Mouse (Mus musculus) adrenal gland, adult (tissue): ENCODE results near the gene Gon4l.

Source experiments
- DNase-seq, 2 experiments: peaks; one replicate each; pipeline ENCODE4 v3.0.0; 2022 to 2023; ENCODE audit warnings: low spot score in 1 of 2; ENCODE audit not compliant: inconsistent age in 2 of 2

Gene Gon4l

DNA sequence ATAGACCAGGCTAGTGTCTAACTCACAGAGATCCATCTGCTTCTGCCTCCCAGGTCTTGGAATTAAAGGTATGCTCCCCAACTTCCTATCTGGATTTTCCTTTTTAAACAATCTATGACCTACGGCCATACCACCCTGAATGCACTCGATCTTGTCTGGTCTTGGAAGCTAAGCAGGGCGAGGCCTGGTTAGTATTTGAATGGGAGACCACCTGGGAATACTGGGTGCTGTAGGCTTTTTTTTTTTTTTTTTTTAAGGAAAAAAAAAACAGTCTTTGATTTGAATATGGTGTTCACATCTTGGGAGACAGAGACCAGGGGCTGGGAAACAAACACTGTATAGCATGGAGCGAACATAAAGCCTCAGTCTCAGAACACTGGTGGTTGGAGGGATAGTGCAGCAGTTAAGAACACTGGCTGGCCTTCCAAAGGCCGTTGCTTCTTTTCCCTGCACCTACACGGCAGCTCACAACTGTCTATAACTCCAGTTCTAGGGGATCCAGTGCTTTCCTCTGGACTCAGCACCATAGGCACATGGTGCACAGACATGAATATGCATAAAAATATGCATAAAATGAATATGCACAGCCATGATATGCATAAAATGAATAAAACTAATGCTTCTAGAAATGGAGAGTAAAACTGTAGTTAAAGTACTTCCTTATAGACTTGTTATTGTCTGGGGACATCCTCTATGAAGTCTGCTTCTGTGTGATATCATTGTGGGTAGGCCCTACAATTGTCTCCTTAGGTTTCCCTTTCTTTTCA lies 71.5 kb downstream of the Gon4l start:
- no peak for DNase-seq

- DNase-seq = no peak
Observed at GRCm38 (mm10) chr3:88912585-88912984, 77.6 kb downstream of the Gon4l start.

- DNase-seq = peak; percentile 94 to 98
Observed at GRCm38 (mm10) chr3:88913511-88914383, 78.7 kb downstream of the Gon4l start, which contains the start of gene Msto1. Gene Msto1 (minus strand): TSS chr3:88913999.

- no peak for DNase-seq
Observed at GRCm38 (mm10) chr3:88914384-88914810, 79.4 kb downstream of the Gon4l start.

DNA sequence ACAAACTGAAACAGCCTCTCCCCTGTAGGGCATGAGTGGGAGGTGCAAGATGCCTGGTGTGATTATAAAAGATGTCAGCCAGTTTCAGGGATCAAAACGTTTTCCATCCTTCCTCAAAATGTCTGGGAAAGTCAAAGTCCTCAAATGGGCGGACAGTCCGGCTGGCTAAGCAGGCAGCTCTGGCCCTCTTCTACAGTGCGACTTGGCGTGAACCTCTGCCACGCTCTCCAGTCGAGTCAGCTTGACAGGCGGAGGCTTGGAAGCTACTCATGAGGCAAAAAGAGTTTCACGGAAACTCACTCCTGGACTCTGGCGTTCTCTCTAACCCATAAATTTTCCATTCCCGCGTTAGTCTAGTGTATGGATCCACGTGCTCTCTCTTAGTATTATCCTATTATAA lies 84.0 kb downstream of the Gon4l start:
- DNase-seq = peak in 1 of 2 experiments; percentile 16

- DNase-seq = peak in 1 of 2 experiments; percentile 28
Observed at GRCm38 (mm10) chr3:88921411-88921810, 86.4 kb downstream of the Gon4l start.

DNA sequence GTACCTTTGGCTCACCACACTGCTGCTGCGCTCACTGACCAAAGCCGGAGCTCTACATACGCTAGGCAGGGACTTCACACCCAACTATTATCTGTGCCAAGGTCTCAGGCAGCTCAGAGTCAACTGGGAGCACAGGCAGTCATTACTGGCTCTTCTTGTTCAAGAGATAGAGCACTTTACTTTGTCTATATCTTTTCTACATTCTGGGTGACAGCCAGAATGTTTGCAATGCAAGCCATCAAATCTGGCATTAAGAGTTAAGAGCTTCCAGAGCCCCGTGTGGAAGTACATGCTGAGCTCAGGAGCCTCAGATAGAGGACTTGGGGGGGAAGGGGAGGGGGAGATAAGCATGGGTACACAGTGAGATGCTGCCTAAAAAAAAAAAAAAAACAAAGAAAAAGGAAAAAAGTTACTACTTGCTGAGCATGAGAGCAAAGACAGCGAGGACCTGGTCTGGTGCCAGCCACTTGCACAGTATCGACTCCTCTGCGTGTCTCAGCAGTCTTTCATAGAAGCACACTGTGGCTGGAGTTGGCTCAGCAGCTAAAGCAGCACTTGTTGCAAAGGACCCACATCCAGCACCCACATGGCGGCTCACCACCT lies 89.1 kb downstream of the Gon4l start:
- peak; percentile 68 to 75 for DNase-seq

- no peak for DNase-seq
Observed at GRCm38 (mm10) chr3:88925651-88926050, 90.6 kb downstream of the Gon4l start.

DNA sequence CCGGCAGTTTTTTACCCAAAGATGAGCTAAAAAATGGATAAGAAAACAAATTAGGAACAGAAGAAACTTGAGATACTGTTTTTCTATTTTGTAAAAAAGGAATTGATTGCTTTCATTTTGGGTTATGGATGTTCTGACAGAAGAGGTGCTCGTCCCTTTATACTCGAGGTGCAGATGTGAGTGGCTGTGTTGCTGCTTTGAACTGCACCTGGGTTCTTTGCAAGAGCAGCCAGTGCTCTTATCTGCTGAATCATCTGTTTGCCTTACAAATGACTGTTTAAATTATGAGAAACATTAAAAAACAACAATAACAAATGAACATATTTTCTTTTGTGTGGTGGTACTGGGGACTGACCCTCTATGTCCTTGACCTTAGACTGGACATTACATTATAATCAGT lies 94.5 kb downstream of the Gon4l start:
- no peak for DNase-seq

- no peak for DNase-seq
Observed at GRCm38 (mm10) chr3:88939071-88939470, 104.0 kb downstream of the Gon4l start.

DNA sequence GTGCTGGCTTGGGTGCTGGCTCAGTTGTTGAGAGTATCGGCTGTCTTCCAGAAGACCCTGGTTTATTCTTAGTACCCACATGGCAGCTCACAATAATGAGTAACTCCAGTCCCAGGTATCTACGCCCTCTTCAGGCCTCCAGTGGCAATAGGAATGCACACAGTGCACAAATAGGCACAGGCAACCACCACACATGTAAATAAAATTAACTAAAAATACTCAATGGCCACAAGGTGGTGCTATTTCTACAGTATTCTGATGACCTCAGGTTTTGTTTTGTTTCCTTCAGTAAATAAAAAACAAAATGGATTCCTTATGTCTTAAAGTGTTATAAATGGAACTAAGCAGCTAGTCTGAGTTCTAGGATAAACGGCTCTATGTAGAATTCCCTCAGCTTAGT lies 104.7 kb downstream of the Gon4l start:
- peak in 1 of 2 experiments; percentile 67 for DNase-seq

GRCm38 (mm10) chr3:88942316-88942880 lies 107.4 kb downstream of the Gon4l start:
- DNase-seq = peak; percentile 60 to 83

GRCm38 (mm10) chr3:88944109-88944508 lies 109.1 kb downstream of the Gon4l start:
- DNase-seq = no peak

- DNase-seq = peak; percentile 94 to 97
Observed at GRCm38 (mm10) chr3:88949786-88950575, 115.0 kb downstream of the Gon4l start.

DNA sequence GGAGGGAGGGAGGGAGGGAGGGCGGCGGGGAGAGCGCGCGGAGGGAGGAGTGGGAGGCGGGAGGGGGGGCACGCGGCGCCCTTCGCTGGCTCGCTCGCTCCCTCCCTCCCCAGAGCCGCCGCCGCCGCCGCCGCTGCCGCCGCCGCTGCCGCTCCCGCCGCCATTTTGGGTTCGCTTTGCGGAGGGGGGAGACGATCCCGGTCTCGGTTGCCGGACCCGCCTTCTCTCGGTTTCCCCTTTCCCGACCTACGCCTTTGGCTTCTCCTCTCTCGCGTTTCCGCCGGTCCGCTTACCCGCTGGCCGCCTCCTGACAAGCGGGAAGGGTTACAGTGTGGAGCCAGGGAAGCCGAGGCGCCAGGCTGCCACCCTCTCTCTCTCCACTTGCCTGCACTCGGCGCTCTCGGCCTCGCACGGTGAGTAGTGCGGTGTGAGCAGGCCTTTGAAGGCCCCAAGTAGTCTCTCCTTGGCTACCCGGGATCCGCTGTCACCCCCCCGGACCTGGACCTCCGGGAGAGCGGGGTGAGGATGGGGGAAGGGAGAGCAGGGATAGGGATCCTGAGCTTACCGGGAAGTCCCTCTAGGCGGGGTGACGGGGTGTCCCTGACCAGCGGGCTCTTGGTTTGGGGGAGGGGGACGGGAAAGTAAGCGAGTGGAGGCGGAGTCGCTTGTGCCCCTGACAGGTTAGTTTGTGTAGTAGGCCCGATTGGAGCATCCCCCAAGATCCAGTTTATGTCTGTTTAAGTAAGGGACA lies 115.7 kb downstream of the Gon4l start, which contains the start of the genes Ash1l and Dap3:
Gene Ash1l, plus strand, starts transcription at position 47 of the 751 bp plus-strand sequence.
Gene Dap3, minus strand, starts transcription at position 606 of the 751 bp plus-strand sequence.
- peak; percentile 85 to 96 for DNase-seq

GRCm38 (mm10) chr3:88951327-88951800 lies 116.3 kb downstream of the Gon4l start:
- DNase-seq = no peak

DNA sequence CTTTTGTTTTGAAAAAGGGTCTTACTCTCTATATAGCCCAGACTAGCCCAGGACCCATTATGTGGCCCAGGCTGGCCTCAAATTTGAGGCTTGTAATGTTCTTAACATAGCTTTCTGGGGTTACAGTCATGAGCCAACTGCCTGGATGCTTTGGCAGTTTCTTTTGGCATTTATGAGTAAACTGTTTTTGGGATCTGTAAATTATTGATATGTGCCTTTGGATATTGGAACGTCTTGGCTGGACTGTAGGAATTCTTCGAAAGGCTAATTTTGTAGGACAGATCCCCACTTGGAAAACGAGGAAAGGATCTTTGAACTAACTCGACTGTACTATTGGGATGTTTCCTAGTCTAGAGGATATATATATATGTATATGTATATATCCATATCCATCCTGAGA lies 118.2 kb downstream of the Gon4l start:
- DNase-seq = no peak

DNA sequence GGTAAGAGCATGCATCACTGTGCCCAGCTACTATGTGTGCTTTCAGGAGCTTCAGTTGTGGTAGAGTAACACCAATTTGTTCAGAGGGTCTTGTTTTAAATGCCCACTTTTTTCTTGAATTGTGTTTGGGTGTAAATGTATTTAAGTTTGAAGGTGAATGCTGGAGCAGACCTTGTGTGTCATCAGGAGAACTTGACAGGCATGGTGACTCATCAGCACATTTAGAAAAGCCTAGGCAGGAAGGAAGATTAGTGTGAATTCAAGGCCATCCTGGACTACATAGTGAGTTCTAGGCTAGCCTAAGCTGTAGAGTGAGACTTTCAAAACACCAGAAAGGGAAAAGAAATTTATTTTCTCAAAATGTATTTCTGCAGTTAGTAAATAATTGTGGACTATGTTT lies 118.7 kb downstream of the Gon4l start:
- DNase-seq = peak in 1 of 2 experiments; percentile 68
